Mouse (Mus musculus): ENCODE measurements around the gene Rab3gap1. TPM values are rescaled to one million over a fixed set of nuclear protein-coding genes. Genes with fewer than 3 reads are reported as not detected.

The Rab3gap1 gene
- polyA plus RNA-seq, 1 experiment from 2014 or later, result 23.1 TPM

GRCm38 (mm10) chr1:127858945-127859648, 9.5 kb upstream of the Rab3gap1 start:
- 83% methylated on average over 9 of the region's 9 CpGs for WGBS
- no peak for ATAC-seq (ENCODE audit: insufficient number of reproducible peaks, insufficient read depth, low FRiP score, low TSS enrichment)
- H3K36me3 ChIP-seq, result no peaks in the 10 kb centered on the region

DNA sequence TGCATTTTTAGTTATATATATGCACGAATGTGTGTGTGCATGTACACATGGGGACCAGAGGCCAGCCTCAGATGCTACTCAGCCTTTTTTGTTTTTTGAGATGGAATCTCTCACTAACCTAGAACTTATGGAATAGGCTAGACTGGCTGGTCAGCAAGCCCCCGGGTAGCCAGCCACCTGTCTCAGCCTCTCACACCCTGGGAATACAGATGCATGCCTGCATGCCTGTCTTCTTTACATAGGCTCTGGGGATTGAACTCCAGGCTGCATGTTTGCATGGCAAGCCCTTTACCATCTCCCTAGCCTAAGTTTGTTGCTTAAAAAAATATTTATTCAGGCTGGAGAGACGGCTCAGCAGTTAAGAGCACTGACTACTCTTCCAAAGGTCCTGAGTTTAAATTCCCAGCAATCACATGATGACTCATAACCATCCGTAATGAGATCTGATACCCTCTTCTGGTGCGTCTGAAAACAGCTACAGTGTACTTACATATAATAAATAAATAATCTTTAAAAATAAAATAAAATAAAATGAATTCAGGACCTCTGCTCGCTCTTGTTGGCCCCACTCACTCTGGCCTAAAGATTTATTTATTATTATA, 8.7 kb upstream of the Rab3gap1 start:
- no peak overlapping the region for H3K27ac ChIP-seq
- H3K27me3 ChIP-seq, result no peaks in the 10 kb centered on the region
- H3K4me2 ChIP-seq (replicated peaks), result no peak overlapping the region
- no peak for ATAC-seq (ENCODE audit: insufficient number of reproducible peaks, insufficient read depth, low FRiP score, low TSS enrichment)
- H3K9me3 ChIP-seq, result no peaks in the 10 kb centered on the region
- H3K4me1 ChIP-seq, result no peaks in the 10 kb centered on the region
- no peak overlapping the region for H3K4me3 ChIP-seq
- H3K36me3 ChIP-seq, result no peaks in the 10 kb centered on the region
- no peak overlapping the region for H3K9ac ChIP-seq
- 72% methylated on average over 6 of the region's 6 CpGs for WGBS

More at GRCm38 (mm10) chr1:127858945-127859648, 9.5 kb upstream of the Rab3gap1 start:
- no peak overlapping the region for H3K9ac ChIP-seq
- H3K27me3 ChIP-seq, result no peaks in the 10 kb centered on the region
- no peaks in the 10 kb centered on the region for H3K4me1 ChIP-seq
- no peak overlapping the region for H3K4me2 ChIP-seq (replicated peaks)
- no peak overlapping the region for H3K4me3 ChIP-seq
- no peak overlapping the region for H3K27ac ChIP-seq
- H3K9me3 ChIP-seq, result no peaks in the 10 kb centered on the region

DNA sequence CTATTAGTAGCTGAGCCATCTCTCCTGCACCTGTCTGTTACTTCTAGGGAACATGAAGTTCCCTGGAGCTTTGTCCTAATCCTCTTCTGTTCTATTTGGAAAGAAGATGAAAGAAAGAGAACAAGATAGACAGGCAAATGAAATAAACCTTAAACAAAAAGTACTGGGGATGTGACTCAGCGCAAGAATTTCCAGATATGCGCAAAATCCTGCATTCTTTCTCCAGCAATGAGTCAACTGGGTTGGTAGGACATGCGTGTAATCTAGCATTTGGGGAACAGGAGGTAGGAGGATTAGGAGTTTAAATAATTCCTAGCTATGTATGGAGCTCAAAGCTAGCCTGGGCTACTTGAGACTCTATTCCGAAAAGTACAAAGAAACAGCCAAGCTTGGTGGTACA, 8.1 kb upstream of the Rab3gap1 start:
- no peak overlapping the region for H3K4me2 ChIP-seq (replicated peaks)
- no peaks in the 10 kb centered on the region for H3K9me3 ChIP-seq
- no peak overlapping the region for H3K27ac ChIP-seq
- WGBS, result 92% methylated on average over 4 of the region's 4 CpGs
- no peaks in the 10 kb centered on the region for H3K4me1 ChIP-seq
- H3K4me3 ChIP-seq, result no peak overlapping the region
- no peak for ATAC-seq (ENCODE audit: insufficient number of reproducible peaks, insufficient read depth, low FRiP score, low TSS enrichment)
- H3K36me3 ChIP-seq, result no peaks in the 10 kb centered on the region
- no peak overlapping the region for H3K9ac ChIP-seq
- H3K27me3 ChIP-seq, result no peaks in the 10 kb centered on the region

DNA sequence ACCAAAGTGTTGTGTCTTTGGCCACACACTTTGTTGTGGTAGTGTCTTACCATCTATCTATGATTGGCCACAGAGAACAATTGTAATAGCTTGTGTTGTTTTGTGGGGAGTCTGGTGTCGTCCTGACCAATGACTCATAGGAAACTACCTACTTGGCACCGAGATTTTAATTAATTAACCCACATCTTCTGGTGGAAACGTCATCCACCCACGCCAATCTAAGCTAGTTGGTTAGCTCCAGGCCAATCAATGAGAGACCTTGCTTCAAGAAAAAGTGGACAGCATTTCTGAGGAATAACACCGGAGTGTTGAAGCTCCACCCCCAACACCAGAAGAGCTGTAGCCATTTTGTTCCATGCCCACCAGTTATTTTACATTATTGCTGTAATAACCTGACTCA, 6.7 kb upstream of the Rab3gap1 start:
- Histone ChIP-seq H3K4me2 (replicated peaks) (no peak overlapping the region), H3K9ac (no peak overlapping the region), H3K27me3 (no peaks in the 10 kb centered on the region), H3K9me3 (no peaks in the 10 kb centered on the region), H3K4me3 (no peak overlapping the region), H3K27ac (no peak overlapping the region), H3K4me1 (no peaks in the 10 kb centered on the region), H3K36me3 (no peaks in the 10 kb centered on the region)
- WGBS, result 91% methylated on average over 5 of the region's 5 CpGs
- ATAC-seq (ENCODE audit: insufficient number of reproducible peaks, insufficient read depth, low FRiP score, low TSS enrichment), result no peak

- no peak overlapping the region for H3K27ac ChIP-seq
- no peaks in the 10 kb centered on the region for H3K4me1 ChIP-seq
- H3K27me3 ChIP-seq, result no peaks in the 10 kb centered on the region
- H3K36me3 ChIP-seq, result no peaks in the 10 kb centered on the region
- no peak overlapping the region for H3K4me3 ChIP-seq
- no peak for ATAC-seq (ENCODE audit: insufficient number of reproducible peaks, insufficient read depth, low FRiP score, low TSS enrichment)
- H3K4me2 ChIP-seq (replicated peaks), result no peak overlapping the region
- no peaks in the 10 kb centered on the region for H3K9me3 ChIP-seq
- WGBS, result 34% methylated on average over 7 of the region's 7 CpGs
- H3K9ac ChIP-seq, result no peak overlapping the region
Observed at GRCm38 (mm10) chr1:127863806-127864205, 4.8 kb upstream of the Rab3gap1 start.

GRCm38 (mm10) chr1:127869276-127869675, 703 bp downstream of the Rab3gap1 start:
- Histone ChIP-seq H3K9ac (peak overlapping the region; percentile 77; the same call in 1 of the 2 replicates), H3K4me1 (peaks cover 3% of the 10 kb centered on the region; the same call in 1 of the 2 replicates), H3K9me3 (no peaks in the 10 kb centered on the region), H3K27ac (0 out of 2 replicates have a peak overlapping the region, but pooled peaks have one; percentile 70), H3K36me3 (0 out of 2 replicates have a peak, but pooled peaks cover 3% of the 10 kb centered on the region), H3K4me3 (peak overlapping the region; percentile 86), H3K4me2 (replicated peaks) (peak overlapping the region; percentile 68), H3K27me3 (no peaks in the 10 kb centered on the region)
- WGBS, result 49% methylated on average over 8 of the region's 8 CpGs
- ATAC-seq (ENCODE audit: insufficient number of reproducible peaks, insufficient read depth, low FRiP score, low TSS enrichment), result no peak

DNA sequence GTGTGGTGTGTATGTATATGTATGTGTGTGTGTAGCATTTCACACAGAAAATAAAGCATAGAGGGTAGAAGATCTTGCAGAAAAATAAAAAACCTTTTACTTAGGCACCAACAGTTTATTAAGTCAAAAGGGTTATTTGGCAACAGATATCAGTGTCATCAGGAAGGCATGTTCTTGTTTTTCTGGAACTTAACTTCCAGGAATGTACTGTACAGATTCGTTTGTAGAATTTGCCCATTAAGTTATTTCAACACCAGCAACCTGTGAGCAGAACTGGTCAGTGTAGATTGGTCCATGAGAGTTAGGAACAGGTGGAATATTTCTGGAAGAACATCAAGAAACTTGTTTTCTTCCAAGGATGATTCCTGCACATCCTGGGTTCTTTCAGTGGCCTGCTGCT, 30.8 kb downstream of the Rab3gap1 start:
- H3K4me1 ChIP-seq, result no peaks in the 10 kb centered on the region
- no peak for ATAC-seq (ENCODE audit: insufficient number of reproducible peaks, insufficient read depth, low FRiP score, low TSS enrichment)
- H3K36me3 ChIP-seq, result peaks cover 3% of the 10 kb centered on the region; the same call in 1 of the 2 replicates
- H3K9me3 ChIP-seq, result no peaks in the 10 kb centered on the region
- H3K27ac ChIP-seq, result no peak overlapping the region
- H3K27me3 ChIP-seq, result no peaks in the 10 kb centered on the region
- no peak overlapping the region for H3K9ac ChIP-seq
- H3K4me3 ChIP-seq, result no peak overlapping the region
- WGBS, result 84% methylated on average over 1 of the region's 1 CpGs
- no peak overlapping the region for H3K4me2 ChIP-seq (replicated peaks)

- Histone ChIP-seq H3K9ac (no peak overlapping the region), H3K9me3 (no peaks in the 10 kb centered on the region), H3K4me2 (replicated peaks) (no peak overlapping the region), H3K27me3 (no peaks in the 10 kb centered on the region), H3K36me3 (peaks cover 3% of the 10 kb centered on the region; the same call in 1 of the 2 replicates), H3K27ac (no peak overlapping the region), H3K4me1 (no peaks in the 10 kb centered on the region), H3K4me3 (no peak overlapping the region)
- 38% methylated on average over 2 of the region's 2 CpGs for WGBS
- ATAC-seq (ENCODE audit: insufficient number of reproducible peaks, insufficient read depth, low FRiP score, low TSS enrichment), result no peak
Observed at GRCm38 (mm10) chr1:127904774-127905385, 36.3 kb downstream of the Rab3gap1 start.

DNA sequence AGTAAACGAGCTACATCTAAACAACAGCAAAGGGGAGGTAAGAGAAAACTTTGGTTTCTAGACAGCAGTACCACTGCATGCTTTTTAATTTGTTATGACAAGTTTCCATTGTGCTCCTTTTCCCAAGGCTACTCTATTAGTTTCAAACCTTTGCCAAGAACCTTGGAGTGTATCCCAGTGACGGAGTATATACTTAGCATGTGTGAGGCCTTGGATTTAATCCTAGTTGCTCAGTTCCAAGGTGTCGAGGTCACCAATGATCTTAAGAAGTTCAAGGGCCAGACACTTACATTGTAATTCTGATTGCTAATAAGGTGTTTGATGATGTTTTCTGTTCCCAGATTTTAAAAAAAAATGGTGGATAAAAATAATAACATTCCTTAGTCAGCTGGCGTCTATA, 44.5 kb downstream of the Rab3gap1 start:
- H3K36me3 ChIP-seq, result peaks cover 18% of the 10 kb centered on the region

DNA sequence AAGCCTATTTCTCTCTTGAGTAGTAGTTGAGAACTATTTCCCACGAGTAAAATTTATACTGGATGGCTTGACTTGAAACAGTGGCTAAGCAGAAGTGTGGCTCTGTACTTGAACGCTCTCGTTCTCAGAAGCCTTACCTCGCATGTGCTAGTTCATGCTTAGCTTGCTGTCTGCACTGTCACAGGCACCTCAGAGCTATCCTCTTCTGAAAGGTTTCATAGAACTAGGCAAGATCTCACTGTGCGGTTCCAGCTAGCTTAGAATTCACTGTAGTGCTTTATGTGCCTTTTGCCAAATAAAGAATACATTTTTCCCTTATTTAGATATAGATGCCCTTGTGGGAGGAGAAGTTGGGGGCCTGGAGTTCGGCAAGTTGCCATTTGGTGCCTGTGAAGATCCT, 46.7 kb downstream of the Rab3gap1 start:
- 80% methylated on average over 6 of the region's 6 CpGs for WGBS
- Histone ChIP-seq H3K9me3 (no peaks in the 10 kb centered on the region), H3K27ac (no peak overlapping the region), H3K27me3 (no peaks in the 10 kb centered on the region), H3K36me3 (peaks cover 23% of the 10 kb centered on the region), H3K4me2 (replicated peaks) (no peak overlapping the region), H3K4me3 (no peak overlapping the region), H3K4me1 (no peaks in the 10 kb centered on the region), H3K9ac (no peak overlapping the region)
- no peak for ATAC-seq (ENCODE audit: insufficient number of reproducible peaks, insufficient read depth, low FRiP score, low TSS enrichment)

More for the DNA sequence above, 44.5 kb downstream of the Rab3gap1 start:
- Histone ChIP-seq H3K27me3 (no peaks in the 10 kb centered on the region), H3K4me3 (no peak overlapping the region), H3K27ac (no peak overlapping the region), H3K9ac (no peak overlapping the region), H3K4me1 (no peaks in the 10 kb centered on the region), H3K4me2 (replicated peaks) (no peak overlapping the region), H3K9me3 (no peaks in the 10 kb centered on the region)
- ATAC-seq (ENCODE audit: insufficient number of reproducible peaks, insufficient read depth, low FRiP score, low TSS enrichment), result no peak
- 90% methylated on average over 4 of the region's 4 CpGs for WGBS

- no peak for ATAC-seq (ENCODE audit: insufficient number of reproducible peaks, insufficient read depth, low FRiP score, low TSS enrichment)
- 67% methylated on average over 1 of the region's 1 CpGs for WGBS
- Histone ChIP-seq H3K4me1 (no peaks in the 10 kb centered on the region), H3K27me3 (no peaks in the 10 kb centered on the region), H3K27ac (no peak overlapping the region), H3K36me3 (peaks cover 25% of the 10 kb centered on the region), H3K9me3 (no peaks in the 10 kb centered on the region), H3K4me3 (no peak overlapping the region), H3K4me2 (replicated peaks) (no peak overlapping the region), H3K9ac (no peak overlapping the region)
Observed at GRCm38 (mm10) chr1:127915802-127916201, 47.2 kb downstream of the Rab3gap1 start.

GRCm38 (mm10) chr1:127933405-127933804, 64.8 kb downstream of the Rab3gap1 start:
- ATAC-seq (ENCODE audit: insufficient number of reproducible peaks, insufficient read depth, low FRiP score, low TSS enrichment), result no peak
- Histone ChIP-seq H3K27ac (no peak overlapping the region), H3K4me3 (no peak overlapping the region), H3K9ac (no peak overlapping the region), H3K9me3 (no peaks in the 10 kb centered on the region), H3K36me3 (peaks cover 48% of the 10 kb centered on the region), H3K4me1 (0 out of 2 replicates have a peak, but pooled peaks cover 3% of the 10 kb centered on the region), H3K4me2 (replicated peaks) (no peak overlapping the region), H3K27me3 (no peaks in the 10 kb centered on the region)
- 92% methylated on average over 2 of the region's 2 CpGs for WGBS
